Mouse (Mus musculus) left cerebral cortex, postnatal 14 days (tissue): ENCODE results near the gene Tnip2. TPM values are rescaled to one million over a fixed set of nuclear protein-coding genes. Genes with fewer than 3 reads are reported as not detected.

Experiments
- DNase-seq, 2 experiments: peaks; one replicate each; pipeline ENCODE4 v3.0.0; 2021 to 2022; ENCODE audit warnings: low spot score in 2 of 2, mixed read lengths in 1 of 2
- intact Hi-C: fragments of 180-260 bp; cut with DNase I; formaldehyde crosslinking; loops from one replicate; pipeline ENCODE4 v1.15.1; 2025
- total RNA-seq, 2 experiments: library from RNA; stranded (reverse); gene quantifications; 2 replicates each; pipeline ENCODE4 v1.2.3; 2021

Tnip2 gene
- total RNA-seq, 2 experiments from 2014 or later: 9.2 to 11.7 TPM

GRCm38 (mm10) chr5:34480926-34481325 lies 32.9 kb downstream of the Tnip2 start:
- no peak for DNase-seq
- intact Hi-C loops: no loop called here

GRCm38 (mm10) chr5:34468039-34468775 lies 45.6 kb downstream of the Tnip2 start:
- DNase-seq: no peak
- intact Hi-C loops: no loop called here

- intact Hi-C loops: no loop called here
- no peak for DNase-seq
These were observed 47.1 kb downstream of the Tnip2 start for GRCm38 (mm10) chr5:34466648-34467047.

- DNase-seq: no peak
- intact Hi-C loops: no loop called here
These were observed 47.7 kb downstream of the Tnip2 start for GRCm38 (mm10) chr5:34466079-34466478.

- no peak for DNase-seq
- intact Hi-C loops: no loop called here
These were observed 52.0 kb downstream of the Tnip2 start for GRCm38 (mm10) chr5:34461841-34462240.

- intact Hi-C loops: no loop called here
- DNase-seq: no peak
These were observed 52.5 kb downstream of the Tnip2 start for GRCm38 (mm10) chr5:34461294-34461693.

- intact Hi-C loops: no loop called here
- DNase-seq: peak; percentile 33 to 54
These were observed 54.8 kb downstream of the Tnip2 start for GRCm38 (mm10) chr5:34458994-34459393.

GRCm38 (mm10) chr5:34446207-34446606 lies 67.6 kb downstream of the Tnip2 start:
- no peak for DNase-seq
- intact Hi-C loops: no loop called here

Other genes starting within 250 kb of the Tnip2 start
- gene Zfyve28, start 225.5 kb downstream of the Tnip2 start, total RNA-seq: 10 to 100 TPM; 38.2 to 40.0 TPM
- gene Cfap99, start 225.4 kb downstream of the Tnip2 start, total RNA-seq: under 1 TPM; 0.51 to 0.59 TPM
- 10 to 100 TPM; 82.3 to 86.0 TPM for gene Rnf4, start 177.7 kb downstream of the Tnip2 start, total RNA-seq
- 10 to 100 TPM; 41.0 to 41.8 TPM for gene Fam193a, start 144.1 kb downstream of the Tnip2 start, total RNA-seq
- 1 to 10 TPM; 2.8 to 4.6 TPM for gene Sh3bp2, start 11.8 kb upstream of the Tnip2 start, total RNA-seq
- gene Add1, start 59.7 kb upstream of the Tnip2 start, total RNA-seq: 100 to 1,000 TPM; 361 to 367 TPM
- 10 to 100 TPM; 39.9 to 42.8 TPM for gene Mfsd10, start 123.2 kb upstream of the Tnip2 start, total RNA-seq
- gene Nop14, start 146.2 kb upstream of the Tnip2 start, total RNA-seq: 10 to 100 TPM; 13.5 to 13.7 TPM
- gene Grk4, start 146.4 kb upstream of the Tnip2 start, total RNA-seq: 1 to 10 TPM; 3.4 to 4.0 TPM
- gene Htt, start 247.7 kb upstream of the Tnip2 start, total RNA-seq: 10 to 100 TPM; 70.9 to 84.1 TPM